Mouse (Mus musculus): Measurements from ENCODE around the gene A930018P22Rik.

A930018P22Rik gene

GRCm38 (mm10) chr2:104153876-104154275, 31.3 kb downstream of the A930018P22Rik start:
- DNase-seq (ENCODE audit: low read depth, low spot score) = no peak

GRCm38 (mm10) chr2:104157831-104158230, 35.3 kb downstream of the A930018P22Rik start:
- no peak for DNase-seq (ENCODE audit: low read depth, low spot score)

- no peak for DNase-seq (ENCODE audit: low read depth, low spot score)
Measured at GRCm38 (mm10) chr2:104163418-104163817, 40.8 kb downstream of the A930018P22Rik start.

DNA sequence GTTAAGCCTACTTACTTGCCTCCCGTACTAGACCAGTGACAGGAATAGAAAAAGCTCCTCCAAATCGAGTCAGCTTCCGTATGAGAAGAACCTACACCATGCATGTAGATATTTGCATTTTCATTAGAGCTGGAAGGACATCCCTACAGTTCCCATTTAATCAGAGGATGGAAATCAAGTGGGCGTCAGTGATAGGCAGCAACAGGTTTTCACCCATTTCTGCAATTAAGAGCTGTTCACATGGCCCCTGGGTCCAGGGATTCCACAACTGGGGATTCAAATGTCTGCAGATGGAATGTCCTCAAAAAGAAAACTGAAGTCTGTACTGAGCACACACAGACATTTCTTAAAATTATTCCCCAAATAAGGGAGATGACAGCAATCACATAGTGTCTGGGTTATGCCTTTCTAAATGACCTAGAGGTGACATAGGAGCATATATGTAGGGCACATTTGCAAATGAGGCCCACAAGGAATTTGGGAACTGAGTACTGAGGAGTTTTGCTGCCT, 41.5 kb downstream of the A930018P22Rik start:
- DNase-seq (ENCODE audit: low read depth, low spot score) = no peak

- DNase-seq (ENCODE audit: low read depth, low spot score) = no peak
Measured at GRCm38 (mm10) chr2:104165631-104166030, 43.1 kb downstream of the A930018P22Rik start.

DNA sequence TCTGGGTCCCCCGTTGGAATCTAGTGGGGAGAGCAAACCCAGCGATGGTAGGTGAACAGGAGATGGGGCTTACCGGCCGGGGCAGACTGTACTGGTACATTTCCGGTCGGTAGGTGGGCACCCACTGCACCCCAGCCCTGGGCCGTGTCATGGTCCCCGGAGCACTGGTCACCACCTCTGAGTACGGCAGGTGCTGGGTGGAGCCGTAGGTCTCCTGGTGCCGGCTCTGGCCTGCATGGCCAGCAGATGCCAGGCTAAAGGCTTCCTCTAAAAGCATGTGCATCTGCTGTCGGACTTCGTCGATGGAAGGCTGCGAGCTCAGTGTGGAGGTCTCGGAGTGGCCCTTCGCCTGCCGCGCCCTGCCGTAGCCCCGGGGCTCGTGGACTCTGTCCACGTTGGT, 45.2 kb downstream of the A930018P22Rik start:
- DNase-seq (ENCODE audit: low read depth, low spot score) = no peak

GRCm38 (mm10) chr2:104168186-104168896, 45.8 kb downstream of the A930018P22Rik start:
- no peak for DNase-seq (ENCODE audit: low read depth, low spot score)

GRCm38 (mm10) chr2:104172695-104173348, 50.3 kb downstream of the A930018P22Rik start:
- DNase-seq (ENCODE audit: low read depth, low spot score) = no peak

- no peak for DNase-seq (ENCODE audit: low read depth, low spot score)
Measured at GRCm38 (mm10) chr2:104173431-104173830, 50.9 kb downstream of the A930018P22Rik start.

Measured in forelimb bud, embryonic 11.5 days (tissue).